Mouse (Mus musculus) lung, embryonic 15.5 days (tissue): Measurements from ENCODE around the gene 2310034C09Rik. TPM values are rescaled to one million over a fixed set of nuclear protein-coding genes. Genes with fewer than 3 reads are reported as not detected.

Experiments used
- ATAC-seq: fragments of 200-750 bp; cut with Nextera tagmentation; 2 replicates; pipeline ENCODE4 v1.8.0; 2017; ENCODE audit warnings: moderate number of reproducible peaks, borderline replicate concordance; ENCODE audit not compliant: low FRiP score, low TSS enrichment; ENCODE audit errors: extremely low read depth
- H3K27ac ChIP-seq: fragments of 300-500 bp; sonication (generic); 2 replicates; pipeline ENCODE4 v1.5.1; 2015; ENCODE audit warnings: moderate library complexity, mild to moderate bottlenecking, inconsistent platforms
- H3K27me3 ChIP-seq: fragments of 300-500 bp; sonication (generic); 2 replicates; pipeline ENCODE4 v1.6.1; 2015; ENCODE audit warnings: inconsistent platforms
- H3K36me3 ChIP-seq: fragments of 300-500 bp; sonication (generic); 2 replicates; pipeline ENCODE4 v1.6.1; 2015; ENCODE audit warnings: inconsistent platforms
- H3K4me1 ChIP-seq: fragments of 300-500 bp; sonication (generic); 2 replicates; pipeline ENCODE4 v1.6.1; 2015; ENCODE audit warnings: inconsistent platforms
- H3K4me2 ChIP-seq: fragments of 300-500 bp; sonication (generic); 2 replicates; pipeline ENCODE4 v1.6.1; 2015; ENCODE audit warnings: inconsistent platforms, mild to moderate bottlenecking, moderate library complexity
- H3K4me3 ChIP-seq: fragments of 300-500 bp; sonication (generic); 2 replicates; pipeline ENCODE4 v1.5.1; 2015; ENCODE audit warnings: mild to moderate bottlenecking, inconsistent platforms
- H3K9ac ChIP-seq: fragments of 300-500 bp; sonication (generic); 2 replicates; pipeline ENCODE4 v1.6.1; 2015; ENCODE audit warnings: inconsistent platforms
- H3K9me3 ChIP-seq: fragments of 300-500 bp; sonication (generic); 2 replicates; pipeline ENCODE4 v1.6.1; 2016; ENCODE audit warnings: inconsistent platforms
- WGBS: fragments of 180-500 bp; shearing (Covaris S2); methylation state at CpG from one replicate; pipeline ENCODE4 v1.1.7; 2015; 5-methylcytosine and 5-hydroxymethylcytosine counted together
- polyA plus RNA-seq: library from polyadenylated mRNA; unstranded; fragments of >200 nt; fragmentation: Nextera tagmentation; extraction: Ambion mirVana; gene quantifications from 2 replicates; pipeline ENCODE4 v1.2.1, GENCODE M21; 2015

The 2310034C09Rik gene
- polyA plus RNA-seq, 1 experiment from 2014 or later = not detected

DNA sequence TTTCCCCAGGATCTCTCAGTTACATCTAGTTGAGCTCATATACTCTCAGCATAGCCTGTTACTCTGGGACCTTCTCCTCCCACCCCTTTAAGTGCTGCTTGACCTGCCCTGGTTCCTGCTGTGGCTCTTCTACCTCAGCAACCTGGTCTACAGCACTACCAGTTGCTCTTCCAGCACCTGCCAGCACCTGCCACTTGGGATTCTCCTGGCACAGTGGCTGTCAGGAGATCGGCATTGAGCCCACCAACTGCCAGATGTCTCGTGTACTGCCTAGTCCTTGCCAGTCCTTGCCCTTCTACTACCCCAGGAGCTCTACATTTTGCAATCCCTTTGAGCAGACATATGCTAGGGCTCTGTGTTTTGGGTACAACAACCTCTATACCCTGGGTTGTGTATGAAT is 28.1 kb downstream of the 2310034C09Rik start:
- 74% methylated on average over 2 of the region's 2 CpGs for WGBS
- no peak for ATAC-seq
- H3K4me2 ChIP-seq = no peak overlapping the region
- H3K9me3 ChIP-seq = no peaks in the 10 kb centered on the region
- H3K9ac ChIP-seq = no peak overlapping the region
- H3K4me3 ChIP-seq = no peak overlapping the region
- H3K27me3 ChIP-seq = no peaks in the 10 kb centered on the region
- no peak overlapping the region for H3K27ac ChIP-seq
- H3K4me1 ChIP-seq = no peaks in the 10 kb centered on the region
- H3K36me3 ChIP-seq = no peaks in the 10 kb centered on the region

Other genes starting within 250 kb of the 2310034C09Rik start
- 3.2 and 3.7 TPM in 2 replicates for gene Cldn8, start 195.7 kb upstream of the 2310034C09Rik start, polyA plus RNA-seq
- not detected in 2 replicates for gene Krtap24-1, start 146.6 kb upstream of the 2310034C09Rik start, polyA plus RNA-seq
- gene 2310079G19Rik, start 131.2 kb upstream of the 2310034C09Rik start, polyA plus RNA-seq = not detected in 2 replicates
- gene Krtap26-1, start 111.1 kb upstream of the 2310034C09Rik start, polyA plus RNA-seq = not detected in 2 replicates
- gene Krtap27-1, start 87.2 kb upstream of the 2310034C09Rik start, polyA plus RNA-seq = not detected in 2 replicates
- gene 2310061N02Rik, start 50.9 kb upstream of the 2310034C09Rik start, polyA plus RNA-seq = not detected in 2 replicates
- gene Krtap13-1, start 30.0 kb upstream of the 2310034C09Rik start, polyA plus RNA-seq = not detected in 2 replicates
- not detected in 2 replicates for gene Krtap13, start 7.2 kb upstream of the 2310034C09Rik start, polyA plus RNA-seq
- gene 2310057N15Rik, start 15.4 kb downstream of the 2310034C09Rik start, polyA plus RNA-seq = not detected in 2 replicates
- gene Gm5965, start 19.0 kb downstream of the 2310034C09Rik start, polyA plus RNA-seq = not detected in 2 replicates
- not detected in 2 replicates for gene Gm20741, start 53.4 kb downstream of the 2310034C09Rik start, polyA plus RNA-seq
- not detected in 2 replicates for gene Krtap15, start 61.4 kb downstream of the 2310034C09Rik start, polyA plus RNA-seq
- gene Krtap14, start 67.3 kb downstream of the 2310034C09Rik start, polyA plus RNA-seq = not detected in 2 replicates
- not detected in 2 replicates for gene Krtap19-1, start 110.6 kb downstream of the 2310034C09Rik start, polyA plus RNA-seq
- not detected in 2 replicates for gene Krtap19-2, start 115.4 kb downstream of the 2310034C09Rik start, polyA plus RNA-seq
- not detected in 2 replicates for gene Krtap19-3, start 119.2 kb downstream of the 2310034C09Rik start, polyA plus RNA-seq
- gene Krtap19-4, start 126.2 kb downstream of the 2310034C09Rik start, polyA plus RNA-seq = not detected in 2 replicates
- gene Krtap19-5, start 137.6 kb downstream of the 2310034C09Rik start, polyA plus RNA-seq = not detected in 2 replicates
- gene Krtap19-9b, start 173.4 kb downstream of the 2310034C09Rik start, polyA plus RNA-seq = not detected in 2 replicates
- gene Krtap16-3, start 204.0 kb downstream of the 2310034C09Rik start, polyA plus RNA-seq = not detected in 2 replicates